Mouse (Mus musculus) limb, embryonic 15.5 days (tissue): ENCODE results near the gene Arhgap22. TPM values are rescaled to one million over a fixed set of nuclear protein-coding genes. Genes with fewer than 3 reads are reported as not detected.

Experiments
- ATAC-seq: fragments of 200-750 bp; cut with Nextera tagmentation; 2 replicates; pipeline ENCODE4 v1.8.0; 2017; ENCODE audit warnings: low read depth, moderate TSS enrichment; ENCODE audit not compliant: insufficient number of reproducible peaks, low FRiP score, low TSS enrichment
- H3K27ac ChIP-seq: fragments of 300-500 bp; sonication (generic); 2 replicates; pipeline ENCODE4 v1.5.1; 2015; ENCODE audit warnings: moderate library complexity, mild to moderate bottlenecking, inconsistent platforms
- H3K27me3 ChIP-seq: fragments of 300-500 bp; sonication (generic); 2 replicates; pipeline ENCODE4 v1.6.1; 2015; ENCODE audit warnings: inconsistent platforms
- H3K36me3 ChIP-seq: fragments of 300-500 bp; sonication (generic); 2 replicates; pipeline ENCODE4 v1.6.1; 2015; ENCODE audit warnings: inconsistent platforms
- H3K4me1 ChIP-seq: fragments of 300-500 bp; sonication (generic); 2 replicates; pipeline ENCODE4 v1.6.1; 2015; ENCODE audit warnings: inconsistent platforms
- H3K4me2 ChIP-seq: fragments of 300-500 bp; sonication (generic); 2 replicates; pipeline ENCODE4 v1.6.1; 2015; ENCODE audit warnings: mild to moderate bottlenecking, inconsistent platforms
- H3K4me3 ChIP-seq: fragments of 300-500 bp; sonication (generic); 2 replicates; pipeline ENCODE4 v1.5.1; 2015; ENCODE audit warnings: mild to moderate bottlenecking, inconsistent platforms
- H3K9ac ChIP-seq: fragments of 300-500 bp; sonication (generic); 2 replicates; pipeline ENCODE4 v1.6.1; 2015; ENCODE audit warnings: inconsistent platforms
- H3K9me3 ChIP-seq: fragments of 300-500 bp; sonication (generic); 2 replicates; pipeline ENCODE4 v1.6.1; 2016; ENCODE audit warnings: inconsistent platforms
- WGBS: fragments of 180-500 bp; shearing (Covaris S2); methylation state at CpG from one replicate; pipeline ENCODE4 v1.1.7; 2015; 5-methylcytosine and 5-hydroxymethylcytosine counted together
- polyA plus RNA-seq: library from polyadenylated mRNA; unstranded; fragments of >200 nt; fragmentation: Nextera tagmentation; extraction: Ambion mirVana; gene quantifications from 2 replicates; pipeline ENCODE4 v1.2.1, GENCODE M21; 2015

Gene Arhgap22
- polyA plus RNA-seq, 1 experiment from 2014 or later, result 6.7 TPM

DNA sequence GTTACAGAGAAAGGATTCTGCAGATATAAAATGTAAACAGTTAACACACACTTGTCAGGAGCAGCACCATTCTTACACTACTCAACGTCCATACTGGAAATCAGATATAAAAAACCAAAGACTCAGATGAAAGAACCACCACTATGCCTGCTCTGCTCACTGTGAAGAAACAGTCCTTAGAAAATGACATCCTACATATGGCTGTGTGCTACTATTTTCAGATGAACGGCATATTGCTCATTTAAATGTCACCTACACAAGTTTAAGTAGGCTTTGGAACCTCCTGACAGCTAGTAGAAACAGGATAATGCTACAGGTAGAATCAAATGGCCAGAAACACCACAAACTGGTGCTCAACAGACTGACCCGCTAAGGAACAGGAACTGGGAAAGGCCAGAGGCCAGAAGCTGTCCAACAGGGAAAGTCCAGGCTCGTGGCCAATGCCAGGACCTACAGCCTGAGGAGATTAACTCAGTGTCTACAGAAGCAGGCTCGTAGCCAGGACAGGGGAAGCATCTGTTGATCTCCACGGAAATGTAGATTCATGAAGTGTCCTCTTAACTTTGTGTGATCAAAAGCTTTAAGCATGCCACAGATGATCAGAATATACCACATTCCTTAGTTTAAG lies 167.1 kb downstream of the Arhgap22 start:
- Histone ChIP-seq H3K4me1 (no peaks in the 10 kb centered on the region), H3K4me3 (no peak overlapping the region), H3K9ac (no peak overlapping the region), H3K9me3 (no peaks in the 10 kb centered on the region), H3K36me3 (peaks cover 34% of the 10 kb centered on the region), H3K27me3 (no peaks in the 10 kb centered on the region), H3K27ac (no peak overlapping the region), H3K4me2 (no peak overlapping the region)
- WGBS, result 81% methylated on average over 6 of the region's 6 CpGs
- no peak for ATAC-seq

DNA sequence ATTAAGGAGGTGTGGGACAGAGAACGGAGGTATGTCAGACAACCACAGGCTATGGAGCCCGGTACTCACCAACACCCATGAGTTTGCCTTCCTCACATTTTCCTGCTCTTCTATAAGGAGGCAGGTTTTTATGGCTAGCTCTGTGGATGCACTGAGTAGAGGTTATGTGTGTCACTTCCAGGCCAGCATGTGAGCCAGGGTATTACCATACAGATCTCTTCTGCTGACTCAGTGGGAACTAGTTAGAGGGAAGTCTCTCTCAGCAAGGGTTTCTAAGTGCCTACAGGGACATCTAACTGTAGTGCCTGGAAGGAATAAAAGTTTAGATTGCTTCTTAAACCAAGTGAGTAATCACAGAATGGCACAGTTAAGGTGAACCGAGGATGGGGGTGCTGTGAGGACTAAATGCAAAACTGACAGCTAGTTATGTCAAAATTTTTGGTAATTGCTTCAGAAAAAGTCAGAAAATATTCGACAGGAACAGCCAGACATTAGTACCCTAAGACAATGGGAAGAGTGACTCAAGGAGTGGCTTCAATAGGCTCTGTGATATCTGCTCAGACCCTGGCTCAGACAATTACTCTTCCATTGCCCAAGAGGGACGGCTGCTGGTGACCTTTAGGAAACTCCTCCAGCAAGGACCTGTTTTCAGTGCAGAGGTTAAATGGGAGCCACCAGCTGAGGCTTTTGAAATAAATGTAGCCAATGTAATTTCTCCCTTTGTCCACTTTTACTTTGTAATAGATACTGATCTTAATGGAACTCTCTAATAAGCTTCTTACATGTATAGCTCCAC lies 184.4 kb downstream of the Arhgap22 start:
- Histone ChIP-seq H3K4me3 (no peak overlapping the region), H3K9me3 (no peaks in the 10 kb centered on the region), H3K27me3 (no peaks in the 10 kb centered on the region), H3K4me2 (no peak overlapping the region), H3K9ac (no peak overlapping the region), H3K27ac (no peak overlapping the region), H3K4me1 (no peaks in the 10 kb centered on the region), H3K36me3 (peaks cover 11% of the 10 kb centered on the region; the same call in 1 of the 2 replicates)
- ATAC-seq, result no peak
- 84% methylated on average over 5 of the region's 5 CpGs for WGBS

DNA sequence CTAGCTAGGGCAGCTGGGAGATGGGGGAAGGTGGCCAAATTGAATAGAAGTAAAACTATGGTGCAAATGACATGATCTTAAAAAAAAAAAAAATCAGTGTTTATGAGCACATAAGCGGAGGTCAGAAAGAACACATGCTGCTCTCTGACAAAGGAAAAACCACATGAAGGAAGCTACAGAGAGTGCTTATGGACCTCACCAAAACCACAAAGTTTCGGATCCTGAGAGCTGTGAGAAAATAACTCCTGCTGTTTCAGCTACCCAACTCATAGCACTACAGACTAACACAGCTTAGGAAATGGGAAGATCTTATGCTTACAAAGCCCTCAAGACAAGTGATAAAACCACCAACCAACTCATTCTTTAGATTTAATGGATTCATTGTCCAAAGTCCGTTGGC lies 186.2 kb downstream of the Arhgap22 start:
- Histone ChIP-seq H3K27me3 (no peaks in the 10 kb centered on the region), H3K4me2 (no peak overlapping the region), H3K4me3 (no peak overlapping the region), H3K27ac (no peak overlapping the region), H3K9me3 (no peaks in the 10 kb centered on the region), H3K4me1 (no peaks in the 10 kb centered on the region), H3K9ac (no peak overlapping the region), H3K36me3 (peaks cover 11% of the 10 kb centered on the region; the same call in 1 of the 2 replicates)
- 74% methylated on average over 3 of the region's 3 CpGs for WGBS
- no peak for ATAC-seq

DNA sequence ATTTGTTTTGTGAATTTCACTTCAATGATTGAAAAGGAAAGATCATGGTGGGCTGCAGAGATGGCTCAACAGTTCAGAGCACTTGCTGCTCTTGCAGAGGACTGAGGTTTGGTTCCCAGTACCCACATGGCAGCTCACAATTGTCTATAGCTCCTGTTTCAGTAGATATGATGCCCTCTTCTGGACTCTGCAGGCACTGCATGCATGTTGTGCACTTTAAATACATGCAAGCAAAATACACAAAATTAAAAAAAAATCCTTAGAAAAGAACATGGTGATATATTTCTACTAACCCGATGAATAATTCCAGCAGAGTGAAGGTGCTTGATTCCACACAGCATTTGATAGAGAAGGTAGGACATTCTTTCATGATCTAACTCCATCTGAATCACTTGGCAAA lies 188.5 kb downstream of the Arhgap22 start:
- Histone ChIP-seq H3K4me3 (no peak overlapping the region), H3K27ac (no peak overlapping the region), H3K4me1 (no peaks in the 10 kb centered on the region), H3K9ac (no peak overlapping the region), H3K27me3 (no peaks in the 10 kb centered on the region), H3K36me3 (peaks cover 11% of the 10 kb centered on the region; the same call in 1 of the 2 replicates), H3K4me2 (no peak overlapping the region), H3K9me3 (no peaks in the 10 kb centered on the region)
- no peak for ATAC-seq
- 98% methylated on average over 1 of the region's 1 CpGs for WGBS

DNA sequence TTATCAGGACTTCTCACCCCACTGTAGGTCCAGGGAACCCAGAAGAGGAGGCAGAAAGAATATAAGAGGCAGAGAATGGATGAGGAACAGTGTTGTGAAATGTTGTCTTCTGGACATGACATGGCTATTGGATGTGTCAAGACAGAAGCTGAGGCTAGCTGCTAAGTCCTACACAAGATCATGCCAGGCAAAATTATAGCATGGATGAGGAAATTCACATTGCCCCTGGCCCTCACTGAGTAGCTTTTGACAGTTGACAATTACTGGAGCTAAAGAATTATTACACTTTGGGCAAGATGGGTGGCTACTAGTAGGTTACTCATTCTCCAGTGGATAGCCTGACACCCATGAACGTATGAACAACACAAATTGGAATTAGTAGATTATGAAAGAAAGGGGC lies 201.9 kb downstream of the Arhgap22 start:
- Histone ChIP-seq H3K4me3 (no peak overlapping the region), H3K27me3 (no peaks in the 10 kb centered on the region), H3K36me3 (0 out of 2 replicates have a peak, but pooled peaks cover 2% of the 10 kb centered on the region), H3K4me2 (no peak overlapping the region), H3K4me1 (peaks cover 2% of the 10 kb centered on the region; the same call in 1 of the 2 replicates), H3K27ac (no peak overlapping the region), H3K9ac (no peak overlapping the region), H3K9me3 (no peaks in the 10 kb centered on the region)
- WGBS, result 78% methylated on average over 1 of the region's 1 CpGs
- no peak for ATAC-seq

DNA sequence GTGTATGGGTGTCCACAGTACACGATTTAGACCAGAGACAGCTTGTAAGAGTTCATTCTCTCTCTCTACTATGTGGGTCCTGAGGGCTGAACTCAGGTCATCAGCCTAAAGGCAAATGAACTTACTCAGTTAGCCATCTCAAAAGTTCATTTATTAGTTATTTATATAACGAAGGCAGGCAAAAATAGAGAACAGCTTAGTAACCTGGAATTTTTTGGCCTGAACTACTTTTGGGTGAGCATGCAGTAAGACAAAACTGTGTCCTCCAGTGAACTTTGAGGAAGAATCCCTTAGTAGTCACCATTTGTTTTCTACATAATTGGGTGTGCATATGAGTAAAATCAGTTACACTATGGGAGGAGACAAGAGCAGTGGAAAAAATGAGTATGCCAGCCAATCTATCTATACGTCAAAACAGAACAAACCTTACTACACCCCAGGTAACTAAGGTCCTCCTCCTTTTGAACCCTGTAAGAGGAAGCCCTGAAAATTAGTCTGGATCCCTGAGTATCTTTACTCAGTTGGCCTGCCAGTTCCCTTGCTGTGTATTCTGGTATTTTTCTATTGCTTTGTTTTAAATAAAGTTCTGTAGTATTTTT lies 204.6 kb downstream of the Arhgap22 start:
- Histone ChIP-seq H3K9ac (no peak overlapping the region), H3K27ac (no peak overlapping the region), H3K4me2 (no peak overlapping the region), H3K4me3 (no peak overlapping the region), H3K27me3 (no peaks in the 10 kb centered on the region), H3K36me3 (no peaks in the 10 kb centered on the region), H3K4me1 (peaks cover 2% of the 10 kb centered on the region; the same call in 1 of the 2 replicates), H3K9me3 (no peaks in the 10 kb centered on the region)
- ATAC-seq, result no peak
- WGBS, result 90% methylated on average over 3 of the region's 3 CpGs

Other genes starting within 250 kb of the Arhgap22 start
- gene Lrrc18, start 222.6 kb upstream of the Arhgap22 start, polyA plus RNA-seq, result 0.17 and 0.37 TPM in 2 replicates
- gene Wdfy4, start 28.5 kb upstream of the Arhgap22 start, polyA plus RNA-seq, result 0.58 and 0.67 TPM in 2 replicates
- 14.2 and 14.8 TPM in 2 replicates for gene Mapk8, start 233.1 kb downstream of the Arhgap22 start, polyA plus RNA-seq